Mouse (Mus musculus) lung, adult 2 months (tissue): ENCODE measurements around the gene Snx18.

Experiments
- CTCF ChIP-seq: fragments of 200-500 bp; IDR thresholded peaks from 2 replicates; pipeline ENCODE4 v1.5.1; 2011; ENCODE audit warnings: mild to moderate bottlenecking, low read length, control low read depth; ENCODE audit not compliant: insufficient read depth
- POLR2A ChIP-seq: fragments of 200-500 bp; IDR thresholded peaks from 2 replicates; pipeline ENCODE4 v1.6.1; 2011; ENCODE audit warnings: low read depth, mild to moderate bottlenecking, control low read depth, low read length, borderline replicate concordance; ENCODE audit errors: extremely low read depth

DNA sequence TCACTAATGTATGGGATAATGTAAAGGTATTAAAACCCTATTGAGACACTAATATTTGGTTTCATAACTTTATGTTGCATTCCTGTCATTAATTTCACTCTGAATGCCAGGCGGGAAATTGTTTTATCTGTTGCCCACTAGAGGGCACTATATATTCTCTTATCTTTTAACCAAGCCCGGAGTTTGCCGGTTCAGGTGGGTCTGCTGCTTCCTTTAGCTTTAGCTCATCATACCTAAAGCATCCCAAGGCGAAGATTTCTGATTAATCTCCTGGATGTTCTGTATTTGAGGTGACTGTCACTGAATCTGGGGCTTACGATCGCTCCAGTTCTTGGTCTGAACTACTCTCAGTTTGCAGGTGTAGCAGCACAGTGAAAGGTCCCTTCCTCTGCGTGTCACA is 20.6 kb upstream of the Snx18 start:
- no peak for TF ChIP-seq CTCF
- TF ChIP-seq POLR2A = no peak
